8 mouse cellular contexts compared by ENCODE assay signal in genomic region chr2:30469796-30470142, GRCm38 (mm10). TPM values are rescaled to one million over a fixed set of nuclear protein-coding genes. Genes with fewer than 3 reads are reported as not detected.
A peak's percentile ranks its signal among the peaks of the same experiment; 100 is the strongest.
DNase-seq lines count a peak whose midpoint lies in the region; ATAC-seq and TF ChIP-seq lines count a peak whose summit lies in the region.

No protein-coding gene starts in this region.

- H3K36me3 ChIP-seq in limb, embryonic 12.5 days = no peaks in the 10 kb centered on the region
- no peaks in the 10 kb centered on the region for H3K36me3 ChIP-seq in midbrain, embryonic 12.5 days
- H3K36me3 ChIP-seq in small intestine, adult 2 months (ENCODE audit: control insufficient read depth, insufficient read depth, low read length) = no peaks in the 10 kb centered on the region

- DNase-seq in heart, adult 18-20 months = peak; percentile 82 to 91
- no peak for DNase-seq in heart, adult 8-10 months (ENCODE audit: low spot score)
- DNase-seq in embryo, embryonic 10 days (ENCODE audit: low spot score) = peak; percentile 96
- DNase-seq in gastrocnemius, postnatal 25 days = peak; percentile 70
- peak; percentile 76 for DNase-seq in kidney, adult 9 months

- peak; percentile 7; the same call in 1 of the 2 replicates for ATAC-seq in limb, embryonic 12.5 days (ENCODE audit: insufficient number of reproducible peaks, insufficient read depth, low FRiP score, low TSS enrichment, low read depth)
- ATAC-seq in midbrain, embryonic 12.5 days (ENCODE audit: low FRiP score, low read depth) = 0 out of 2 replicates have a peak, but pooled peaks have one; percentile 7

- peaks cover 6% of the 10 kb centered on the region; the same call in 1 of the 2 replicates for H3K27me3 ChIP-seq in limb, embryonic 12.5 days
- peaks cover 19% of the 10 kb centered on the region for H3K27me3 ChIP-seq in midbrain, embryonic 12.5 days
- no peaks in the 10 kb centered on the region for H3K27me3 ChIP-seq in small intestine, adult 2 months (ENCODE audit: control insufficient read depth, insufficient read depth, low read length)

- WGBS in limb, embryonic 12.5 days = 0% methylated on average over 19 of the region's 19 CpGs
- 0% methylated on average over 19 of the region's 19 CpGs for WGBS in midbrain, embryonic 12.5 days
- WGBS in small intestine, adult 2 months = under 1% methylated on average over 19 of the region's 19 CpGs

- H3K4me3 ChIP-seq in limb, embryonic 12.5 days (replicated peaks) = peak overlapping the region; percentile 97
- peak overlapping the region; percentile 88 for H3K4me3 ChIP-seq in midbrain, embryonic 12.5 days
- peak overlapping the region; percentile 61 for H3K4me3 ChIP-seq in small intestine, adult 2 months (ENCODE audit: low read depth, low read length)

- peaks cover 39% of the 10 kb centered on the region for H3K4me1 ChIP-seq in limb, embryonic 12.5 days (replicated peaks)
- H3K4me1 ChIP-seq in midbrain, embryonic 12.5 days = peaks cover 34% of the 10 kb centered on the region
- H3K4me1 ChIP-seq in small intestine, adult 2 months (ENCODE audit: control insufficient read depth, insufficient read depth, insufficient read length, low read length) = peaks cover 22% of the 10 kb centered on the region

- no peak for TF ChIP-seq POLR2A in small intestine, adult 2 months (IDR thresholded peaks at IDR 0.05; ENCODE audit: low read depth, low read length)

- H3K9ac ChIP-seq in limb, embryonic 12.5 days (replicated peaks) = peak overlapping the region; percentile 81
- H3K9ac ChIP-seq in midbrain, embryonic 12.5 days (replicated peaks) = peak overlapping the region; percentile 70

- peak; percentile 77; the same call in 1 of the 2 replicates for TF ChIP-seq CTCF in small intestine, adult 2 months (IDR thresholded peaks at IDR 0.05; ENCODE audit: extremely low read depth, insufficient read length, insufficient replicate concordance, low read depth, low read length)

- no peaks in the 10 kb centered on the region for H3K9me3 ChIP-seq in limb, embryonic 12.5 days
- no peaks in the 10 kb centered on the region for H3K9me3 ChIP-seq in midbrain, embryonic 12.5 days

- peak overlapping the region; percentile 98 for H3K27ac ChIP-seq in limb, embryonic 12.5 days
- H3K27ac ChIP-seq in midbrain, embryonic 12.5 days (replicated peaks) = peak overlapping the region; percentile 72
- H3K27ac ChIP-seq in small intestine, adult 2 months (ENCODE audit: insufficient read depth, low read depth, low read length) = peak overlapping the region; percentile 76

- H3K4me2 ChIP-seq in limb, embryonic 12.5 days = peak overlapping the region; percentile 98
- peak overlapping the region; percentile 94 for H3K4me2 ChIP-seq in midbrain, embryonic 12.5 days (replicated peaks)

RNA-seq across cellular contexts. Expression of gene Ier5l, which starts 4.2 kb away (rescaled TPM):
- total RNA-seq in heart, adult 18-20 months (2021) = 1 to 10 TPM; 2.6 to 3.2 TPM
- total RNA-seq in heart, adult 8-10 months (2022) = 1 to 10 TPM; 2.4 to 5.0 (median 4.3) TPM
- 1 to 10 TPM; 2.1 to 2.5 TPM for total RNA-seq in gastrocnemius, postnatal 25 days (2021)
- polyA plus RNA-seq in limb, embryonic 12.5 days (2016; fragmentation: Nextera tagmentation; extraction: Ambion mirVana) = 3.6 and 4.5 TPM in 2 replicates
- 2.7 and 3.4 TPM in 2 replicates for polyA plus RNA-seq in midbrain, embryonic 12.5 days (2016; fragmentation: Nextera tagmentation; extraction: Ambion mirVana)
- polyA plus RNA-seq in small intestine, adult 2 months (2012; rRNA removed) = 11.5 and 13.4 TPM in 2 replicates

RNA-seq across cellular contexts. Expression of gene Ptpa, which starts 53.9 kb away (rescaled TPM):
- total RNA-seq in heart, adult 18-20 months (2021) = 10 to 100 TPM; 81.6 to 96.7 TPM
- 100 to 1,000 TPM in 1 of 4 experiments, 10 to 100 TPM in 3; 74.6 to 100 (median 83.0) TPM for total RNA-seq in heart, adult 8-10 months (2022)
- 10 to 100 TPM; 67.1 to 68.5 TPM for total RNA-seq in gastrocnemius, postnatal 25 days (2021)
- 154 and 155 TPM in 2 replicates for polyA plus RNA-seq in limb, embryonic 12.5 days (2016; fragmentation: Nextera tagmentation; extraction: Ambion mirVana)
- 128 and 129 TPM in 2 replicates for polyA plus RNA-seq in midbrain, embryonic 12.5 days (2016; fragmentation: Nextera tagmentation; extraction: Ambion mirVana)
- 55.4 and 102 TPM in 2 replicates for polyA plus RNA-seq in small intestine, adult 2 months (2012; rRNA removed)

RNA-seq across cellular contexts. Expression of gene Crat, which starts 54.2 kb away (rescaled TPM):
- 100 to 1,000 TPM; 507 to 509 TPM for total RNA-seq in heart, adult 18-20 months (2021)
- total RNA-seq in heart, adult 8-10 months (2022) = 100 to 1,000 TPM; 490 to 636 (median 559) TPM
- total RNA-seq in gastrocnemius, postnatal 25 days (2021) = 100 to 1,000 TPM; 315 to 363 TPM
- 24.4 and 27.5 TPM in 2 replicates for polyA plus RNA-seq in limb, embryonic 12.5 days (2016; fragmentation: Nextera tagmentation; extraction: Ambion mirVana)
- 20.4 and 22.6 TPM in 2 replicates for polyA plus RNA-seq in midbrain, embryonic 12.5 days (2016; fragmentation: Nextera tagmentation; extraction: Ambion mirVana)
- 77.8 and 176 TPM in 2 replicates for polyA plus RNA-seq in small intestine, adult 2 months (2012; rRNA removed)
